ENCODE assay signal across 11 mouse cellular contexts in the genomic region with DNA sequence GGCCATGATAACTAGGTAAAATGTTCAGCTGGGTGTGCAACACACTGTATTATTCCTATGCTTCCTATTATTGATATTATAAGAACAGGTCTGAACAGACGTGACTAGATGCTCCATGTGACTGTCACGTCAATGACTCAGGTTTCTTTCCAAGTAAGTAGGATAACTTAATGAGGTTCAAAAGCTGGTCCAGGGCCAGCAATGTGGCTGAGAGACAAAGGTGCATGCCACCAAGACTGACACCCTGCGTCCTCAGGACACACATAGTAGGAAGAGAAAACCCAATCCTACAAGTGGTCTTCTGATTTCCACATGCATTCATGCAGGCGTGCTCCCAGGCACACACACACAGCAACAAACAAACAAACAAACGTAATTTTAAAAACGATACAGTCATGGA. TPM values are rescaled to one million over a fixed set of nuclear protein-coding genes. Genes with fewer than 3 reads are reported as not detected.
DNase-seq lines count a peak whose midpoint lies in the region; ATAC-seq and TF ChIP-seq lines count a peak whose summit lies in the region.
"Had no signal": no experiment of that assay in that cellular context is flagged by ENCODE, and none has a peak within 500 bp of the region (broad histone marks: within the 10 kb centered on the region; RNA-seq: fewer than 3 reads in every experiment).

No protein-coding gene starts in this region.

- no peak for TF ChIP-seq POLR2A in kidney, adult 2 months (IDR thresholded peaks at IDR 0.05; ENCODE audit: low read depth, low read length)

- TF ChIP-seq CTCF in kidney, adult 2 months (conservative IDR thresholded peaks at IDR 0.05; ENCODE audit: insufficient read depth, insufficient read length, low read depth, low read length) = no peak

- peak; percentile 54 for DNase-seq in kidney, adult 2 months
- DNase-seq in kidney, postnatal 4 days = no peak
- DNase-seq in liver, embryonic 13.5 days = no peak
- DNase-seq in left cerebral cortex, adult 18-20 months (ENCODE audit: low spot score in 2 of 2) = no peak
- DNase-seq in left cerebral cortex, postnatal 10 days (ENCODE audit: extremely low spot score in 1 of 2, low spot score in 2 of 2) = no peak
- DNase-seq: adrenal gland, postnatal 10 days; cerebellum, postnatal 25 days had no signal

- H3K4me1 ChIP-seq in forebrain, embryonic 13.5 days = peaks cover 46% of the 10 kb centered on the region
- peaks cover 55% of the 10 kb centered on the region for H3K4me1 ChIP-seq in forebrain, embryonic 15.5 days
- H3K4me1 ChIP-seq in kidney, adult 2 months (ENCODE audit: control insufficient read depth, insufficient read depth, low read length) = peaks cover 28% of the 10 kb centered on the region
- H3K4me1 ChIP-seq in liver, embryonic 13.5 days (replicated peaks) = peaks cover 72% of the 10 kb centered on the region

- H3K27me3 ChIP-seq in forebrain, embryonic 13.5 days = no peaks in the 10 kb centered on the region
- no peaks in the 10 kb centered on the region for H3K27me3 ChIP-seq in forebrain, embryonic 15.5 days
- H3K27me3 ChIP-seq in kidney, adult 2 months (replicated peaks; ENCODE audit: control insufficient read depth, insufficient read depth, low read length) = no peaks in the 10 kb centered on the region
- H3K27me3 ChIP-seq in liver, embryonic 13.5 days = no peaks in the 10 kb centered on the region

- no peak overlapping the region for H3K9ac ChIP-seq in forebrain, embryonic 13.5 days
- H3K9ac ChIP-seq in forebrain, embryonic 15.5 days (replicated peaks) = no peak overlapping the region
- peak overlapping the region; percentile 95 for H3K9ac ChIP-seq in liver, embryonic 13.5 days

- no peak for ATAC-seq in forebrain, embryonic 13.5 days
- no peak for ATAC-seq in forebrain, embryonic 15.5 days (replicated peaks)
- ATAC-seq in erythroblast, adult 5-6 weeks (replicated peaks; ENCODE audit: low FRiP score, poor library complexity, severe bottlenecking) = peak; percentile 36
- no peak for ATAC-seq in liver, embryonic 13.5 days (ENCODE audit: low read depth)

- H3K4me2 ChIP-seq in forebrain, embryonic 13.5 days = peak overlapping the region; percentile 13
- no peak overlapping the region for H3K4me2 ChIP-seq in forebrain, embryonic 15.5 days (replicated peaks)
- H3K4me2 ChIP-seq in liver, embryonic 13.5 days = peak overlapping the region; percentile 80

- intact Hi-C loops in left cerebral cortex, postnatal 10 days (cut with DNase I) = loop anchor here (5.0 kb wide), 2 partner anchors 44 to 59 kb away; no protein-coding TSS in a partner anchor

- H3K4me3 ChIP-seq in forebrain, embryonic 13.5 days = no peak overlapping the region
- H3K4me3 ChIP-seq in forebrain, embryonic 15.5 days = no peak overlapping the region
- H3K4me3 ChIP-seq in kidney, adult 2 months (ENCODE audit: insufficient read depth, low read depth, low read length) = no peak overlapping the region
- peak overlapping the region; percentile 83 for H3K4me3 ChIP-seq in liver, embryonic 13.5 days (replicated peaks)
- H3K4me3 ChIP-seq: limb, embryonic 10.5 days had no signal

- no peaks in the 10 kb centered on the region for H3K36me3 ChIP-seq in forebrain, embryonic 13.5 days (ENCODE audit: poor library complexity, severe bottlenecking)
- H3K36me3 ChIP-seq in forebrain, embryonic 15.5 days = no peaks in the 10 kb centered on the region
- no peaks in the 10 kb centered on the region for H3K36me3 ChIP-seq in kidney, adult 2 months (ENCODE audit: control insufficient read depth, insufficient read depth, low read length)
- peaks cover 30% of the 10 kb centered on the region for H3K36me3 ChIP-seq in liver, embryonic 13.5 days
- H3K36me3 ChIP-seq: limb, embryonic 10.5 days had no signal

- no peak overlapping the region for H3K27ac ChIP-seq in forebrain, embryonic 13.5 days
- H3K27ac ChIP-seq in forebrain, embryonic 15.5 days (replicated peaks) = no peak overlapping the region
- peak overlapping the region; percentile 36 for H3K27ac ChIP-seq in kidney, adult 2 months (ENCODE audit: insufficient read depth, low read depth, low read length)
- H3K27ac ChIP-seq in liver, embryonic 13.5 days = peak overlapping the region; percentile 90
- H3K27ac ChIP-seq: limb, embryonic 10.5 days had no signal

- no peaks in the 10 kb centered on the region for H3K9me3 ChIP-seq in forebrain, embryonic 13.5 days (replicated peaks)
- H3K9me3 ChIP-seq in forebrain, embryonic 15.5 days = no peaks in the 10 kb centered on the region
- no peaks in the 10 kb centered on the region for H3K9me3 ChIP-seq in liver, embryonic 13.5 days (replicated peaks)
- H3K9me3 ChIP-seq: limb, embryonic 10.5 days had no signal

- 82% methylated on average over 6 of the region's 6 CpGs for WGBS in forebrain, embryonic 13.5 days
- 79% methylated on average over 6 of the region's 6 CpGs for WGBS in forebrain, embryonic 15.5 days
- WGBS in kidney, adult 2 months = 73% methylated on average over 6 of the region's 6 CpGs
- 57% methylated on average over 6 of the region's 6 CpGs for WGBS in liver, embryonic 13.5 days (ENCODE audit: insufficient replicate concordance)

RNA-seq across cellular contexts. Expression of gene Trak2, which starts 2.1 kb away (rescaled TPM):
- polyA plus RNA-seq in forebrain, embryonic 13.5 days (2015; fragmentation: Nextera tagmentation; extraction: Ambion mirVana) = 15.6 and 17.1 TPM in 2 replicates
- polyA plus RNA-seq in forebrain, embryonic 15.5 days (2015; fragmentation: Nextera tagmentation; extraction: Ambion mirVana) = 21.3 and 21.9 TPM in 2 replicates
- polyA plus RNA-seq in kidney, adult 2 months (2012; rRNA removed) = 55.4 and 63.1 TPM in 2 replicates
- total RNA-seq in erythroblast, adult 5-6 weeks (2015; ENCODE audit: low replicate concordance) = 1,139 and 1,320 TPM in 2 replicates
- 1,424 and 1,593 TPM in 2 replicates for total RNA-seq in erythroblast, adult 5-6 weeks (2017; ENCODE audit: low replicate concordance)
- polyA plus RNA-seq in liver, embryonic 13.5 days (2015; fragmentation: Nextera tagmentation; extraction: Ambion mirVana) = 41.5 and 58.7 TPM in 2 replicates
- 100 to 1,000 TPM; 123 TPM for total RNA-seq in left cerebral cortex, adult 18-20 months (2021)
- 100 to 1,000 TPM; 145 to 154 TPM for total RNA-seq in left cerebral cortex, postnatal 10 days (2021)

RNA-seq across cellular contexts. Expression of gene Stradb, which starts 2.2 kb away (rescaled TPM):
- polyA plus RNA-seq in forebrain, embryonic 13.5 days (2015; fragmentation: Nextera tagmentation; extraction: Ambion mirVana) = 62.7 and 63.0 TPM in 2 replicates
- 99.6 and 104 TPM in 2 replicates for polyA plus RNA-seq in forebrain, embryonic 15.5 days (2015; fragmentation: Nextera tagmentation; extraction: Ambion mirVana)
- polyA plus RNA-seq in kidney, adult 2 months (2012; rRNA removed) = 25.0 and 26.6 TPM in 2 replicates
- 256 and 272 TPM in 2 replicates for total RNA-seq in erythroblast, adult 5-6 weeks (2015; ENCODE audit: low replicate concordance)
- total RNA-seq in erythroblast, adult 5-6 weeks (2017; ENCODE audit: low replicate concordance) = 236 and 255 TPM in 2 replicates
- 41.0 and 44.8 TPM in 2 replicates for polyA plus RNA-seq in liver, embryonic 13.5 days (2015; fragmentation: Nextera tagmentation; extraction: Ambion mirVana)
- 10 to 100 TPM; 53.8 to 54.6 TPM for total RNA-seq in left cerebral cortex, adult 18-20 months (2021)
- total RNA-seq in left cerebral cortex, postnatal 10 days (2021) = 10 to 100 TPM; 78.9 to 89.0 TPM

Comparison
In these comparisons a context has a peak if more than half of its experiments do, and no peak if none do; other contexts are left out.
1. H3K27ac ChIP-seq: peak in kidney, adult 2 months (single experiment) and liver, embryonic 13.5 days (single experiment); none in forebrain, embryonic 13.5 days (single experiment) and forebrain, embryonic 15.5 days (single experiment).